Mouse (Mus musculus) liver, embryonic 18 days (tissue): Measurements from ENCODE around the gene Nars2. TPM values are rescaled to one million over a fixed set of nuclear protein-coding genes. Genes with fewer than 3 reads are reported as not detected.

Experiments used
- polyA plus RNA-seq: library from polyadenylated mRNA; depleted of rRNA; stranded (reverse); fragments of >200 nt; gene quantifications from 2 replicates; pipeline ENCODE4 v1.2.3, GENCODE M21; 2012; rRNA removed

Gene Nars2
- polyA plus RNA-seq, result 5.1 and 5.3 TPM in 2 replicates

DNA sequence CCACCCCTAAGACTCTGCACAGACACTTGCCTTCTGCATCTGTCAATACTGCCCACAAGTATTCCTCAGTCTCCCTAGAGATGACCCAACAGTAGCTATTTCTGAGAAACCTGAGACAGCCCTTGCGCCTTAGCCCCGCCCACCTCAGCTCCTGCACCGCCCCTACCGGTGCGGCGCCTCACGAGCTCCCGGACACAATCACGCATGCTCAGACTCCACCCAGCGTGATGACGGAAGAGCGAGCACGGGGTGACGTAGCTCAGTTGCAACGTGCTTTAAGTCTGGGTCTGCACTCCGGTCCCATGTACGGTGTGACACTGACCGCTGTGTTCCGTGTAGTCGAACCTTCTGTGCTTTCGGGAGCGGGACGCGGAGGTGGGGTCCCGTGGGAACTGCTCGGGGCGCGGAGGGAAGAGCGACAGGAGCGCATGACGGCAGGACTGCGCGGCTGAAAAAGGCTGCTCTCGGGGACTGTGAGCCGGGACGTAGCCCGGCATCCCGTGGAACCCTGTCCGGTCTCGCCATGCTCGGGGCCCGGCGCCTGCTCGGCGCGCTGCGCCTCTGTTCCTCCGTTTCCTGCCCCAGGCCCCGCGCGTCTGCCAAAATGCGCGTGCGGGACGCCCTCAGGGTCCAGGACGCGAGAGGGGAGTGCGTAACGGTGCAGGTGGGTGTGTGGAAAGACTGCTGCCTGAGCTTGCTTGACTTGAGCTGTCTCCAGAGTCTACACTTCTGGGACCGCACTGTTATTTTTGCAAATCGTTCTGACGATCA lies at the start of gene Nars2:
TSS of gene Nars2 (plus strand) at position 225 of the 771 bp plus-strand sequence.

DNA sequence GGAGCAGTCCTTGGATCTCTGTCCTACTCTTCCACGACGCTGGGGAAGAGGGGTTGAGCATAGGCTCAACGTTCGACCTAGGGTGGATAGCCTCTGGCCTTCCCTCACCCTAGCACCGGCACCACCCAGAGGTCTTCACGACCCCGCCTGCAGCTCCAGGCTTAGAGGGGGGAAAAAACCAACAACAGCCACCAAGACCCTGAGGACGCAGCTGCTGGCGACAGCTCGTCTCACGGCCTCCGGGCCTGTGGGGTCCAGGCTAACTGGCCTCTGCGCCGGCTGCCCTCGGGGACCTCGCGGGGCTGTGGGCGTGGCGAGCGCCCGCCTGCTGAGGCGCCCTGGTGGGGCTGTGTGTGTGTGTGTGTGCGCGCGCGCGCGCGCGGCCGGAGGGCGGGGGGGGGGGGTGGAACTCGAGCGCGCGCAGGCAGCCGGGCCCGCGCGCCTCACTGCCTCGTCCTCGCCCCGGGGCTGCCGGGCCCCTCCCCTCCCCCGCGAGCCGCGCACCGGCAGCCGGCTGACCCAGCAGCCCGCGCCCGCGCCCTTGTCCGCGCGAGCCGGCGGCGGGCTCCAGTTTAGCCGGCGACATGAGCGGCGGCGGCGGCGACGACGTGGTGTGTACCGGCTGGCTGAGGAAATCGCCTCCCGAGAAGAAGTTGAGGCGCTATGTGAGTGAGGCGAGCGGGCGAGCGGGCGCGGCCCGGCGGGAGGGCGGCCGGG lies 130.1 kb downstream of the Nars2 start, which contains the start of gene Gab2:
TSS of gene Gab2 (plus strand) at position 345 of the 717 bp plus-strand sequence.

Other genes starting within 250 kb of the Nars2 start
- 2.6 and 3.6 TPM in 2 replicates for gene Gab2, start 130.1 kb downstream of the Nars2 start, polyA plus RNA-seq